Mouse (Mus musculus): ENCODE measurements around the gene Shroom3. TPM values are rescaled to one million over a fixed set of nuclear protein-coding genes. Genes with fewer than 3 reads are reported as not detected.
A peak's percentile ranks its signal among the peaks of the same experiment; 100 is the strongest.

Gene Shroom3
- total and polyA plus RNA-seq, 3 experiments, result 0.04 to 0.11 TPM; not detected in 1

- TF ChIP-seq MAFK (IDR thresholded peaks at IDR 0.05; ENCODE audit: insufficient replicate concordance, low read length) (no peak), KAT2A (IDR thresholded peaks at IDR 0.05; ENCODE audit: insufficient replicate concordance, low read length) (no peak), CHD1 (IDR thresholded peaks at IDR 0.05; ENCODE audit: low read depth, low read length) (no peak), MYC (IDR thresholded peaks at IDR 0.05; ENCODE audit: low read depth, low read length) (no peak), HCFC1 (IDR thresholded peaks at IDR 0.05; ENCODE audit: low read depth, low read length) (no peak), MXI1 (IDR thresholded peaks at IDR 0.05; ENCODE audit: low read depth, low read length) (no peak), SMC3 (IDR thresholded peaks at IDR 0.05; ENCODE audit: low read depth, low read length) (no peak), ELF1 (IDR thresholded peaks at IDR 0.05; ENCODE audit: low read depth, low read length) (no peak), UBTF (IDR thresholded peaks at IDR 0.05; ENCODE audit: low read depth, low read length) (no peak), POLR2A (IDR thresholded peaks at IDR 0.05; ENCODE audit: low read depth, low read length) (no peak), MAX (IDR thresholded peaks at IDR 0.05; ENCODE audit: low read length) (no peak), USF1 (IDR thresholded peaks at IDR 0.05; ENCODE audit: low read depth, low read length) (no peak)
- Histone ChIP-seq H3K4me3 (replicated peaks in 1 of 3; ENCODE audit: low read depth in 2 of 3, low read length in 2 of 3, poor library complexity in 1 of 3) (no peak overlapping the region), H3K27ac (ENCODE audit: insufficient read depth, low read depth) (no peak overlapping the region), H3K79me2 (replicated peaks; ENCODE audit: control insufficient read depth, extremely low read depth, insufficient read depth, poor library complexity, severe bottlenecking) (no peaks in the 10 kb centered on the region), H3K9me3 (replicated peaks; ENCODE audit: low read length) (no peaks in the 10 kb centered on the region), H3K36me3 (replicated peaks in 1 of 2; ENCODE audit: control insufficient read depth in 1 of 2, insufficient read depth in 1 of 2, low read length in 1 of 2) (no peaks in the 10 kb centered on the region), H3K4me1 (ENCODE audit: control insufficient read depth in 1 of 2, insufficient read depth in 2 of 2) (peaks cover 8 to 18% of the 10 kb centered on the region in 2 experiments), H3K27me3 (replicated peaks) (no peaks in the 10 kb centered on the region), H3K4me2 (ENCODE audit: insufficient read depth, low read depth, poor library complexity, severe bottlenecking) (no peak overlapping the region), H3K9ac (ENCODE audit: insufficient read depth, low read depth) (no peak overlapping the region)
- dilution Hi-C loops (cut with MboI; ENCODE audit: extremely low pct_ligation_motif_present, extremely low pct_unique_long_range_greater_than_20kb, low sequenced_read_pairs), result no loop called here
- DNase-seq (ENCODE audit: extremely low read depth), result no peak
- in situ Hi-C loops (cut with MboI; ENCODE audit: low pct_ligation_motif_present, low pct_unique_long_range_greater_than_20kb, low sequenced_read_pairs), result no loop called here
Observed at GRCm38 (mm10) chr5:92953865-92954264, 270.6 kb downstream of the Shroom3 start.

GRCm38 (mm10) chr5:92954323-92954722, 271.1 kb downstream of the Shroom3 start:
- Histone ChIP-seq H3K4me3 (replicated peaks in 1 of 3; ENCODE audit: low read depth in 2 of 3, low read length in 2 of 3, poor library complexity in 1 of 3) (no peak overlapping the region), H3K9ac (ENCODE audit: insufficient read depth, low read depth) (no peak overlapping the region), H3K4me1 (ENCODE audit: control insufficient read depth in 1 of 2, insufficient read depth in 2 of 2) (peaks cover 8 to 18% of the 10 kb centered on the region in 2 experiments), H3K27ac (ENCODE audit: insufficient read depth, low read depth) (no peak overlapping the region), H3K9me3 (replicated peaks; ENCODE audit: low read length) (no peaks in the 10 kb centered on the region), H3K36me3 (replicated peaks in 1 of 2; ENCODE audit: control insufficient read depth in 1 of 2, insufficient read depth in 1 of 2, low read length in 1 of 2) (no peaks in the 10 kb centered on the region), H3K27me3 (replicated peaks) (no peaks in the 10 kb centered on the region), H3K79me2 (replicated peaks; ENCODE audit: control insufficient read depth, extremely low read depth, insufficient read depth, poor library complexity, severe bottlenecking) (no peaks in the 10 kb centered on the region), H3K4me2 (ENCODE audit: insufficient read depth, low read depth, poor library complexity, severe bottlenecking) (peak overlapping the region; percentile 58; the same call in 1 of the 2 replicates)
- in situ Hi-C loops (cut with MboI; ENCODE audit: low pct_ligation_motif_present, low pct_unique_long_range_greater_than_20kb, low sequenced_read_pairs), result no loop called here
- peak; percentile 74 for DNase-seq (ENCODE audit: extremely low read depth)
- TF ChIP-seq POLR2A (IDR thresholded peaks at IDR 0.05; ENCODE audit: low read depth, low read length) (no peak), RCOR1 (conservative IDR thresholded peaks at IDR 0.05; ENCODE audit: low read depth, low read length) (no peak), CTCF (conservative IDR thresholded peaks at IDR 0.05 in 1 of 2, IDR thresholded peaks at IDR 0.05 in 1 of 2; ENCODE audit: low read depth in 2 of 2, low read length in 2 of 2) (peak; percentile 58 to 77), SMC3 (IDR thresholded peaks at IDR 0.05; ENCODE audit: low read depth, low read length) (peak; percentile 77), RAD21 (IDR thresholded peaks at IDR 0.05; ENCODE audit: low read depth, low read length) (peak; percentile 73)
- dilution Hi-C loops (cut with MboI; ENCODE audit: extremely low pct_ligation_motif_present, extremely low pct_unique_long_range_greater_than_20kb, low sequenced_read_pairs), result no loop called here
